Mouse (Mus musculus): ENCODE results near the gene Tex9. TPM values are rescaled to one million over a fixed set of nuclear protein-coding genes. Genes with fewer than 3 reads are reported as not detected.

Tex9 gene
- polyA plus RNA-seq, 1 experiment: 4.6 TPM

DNA sequence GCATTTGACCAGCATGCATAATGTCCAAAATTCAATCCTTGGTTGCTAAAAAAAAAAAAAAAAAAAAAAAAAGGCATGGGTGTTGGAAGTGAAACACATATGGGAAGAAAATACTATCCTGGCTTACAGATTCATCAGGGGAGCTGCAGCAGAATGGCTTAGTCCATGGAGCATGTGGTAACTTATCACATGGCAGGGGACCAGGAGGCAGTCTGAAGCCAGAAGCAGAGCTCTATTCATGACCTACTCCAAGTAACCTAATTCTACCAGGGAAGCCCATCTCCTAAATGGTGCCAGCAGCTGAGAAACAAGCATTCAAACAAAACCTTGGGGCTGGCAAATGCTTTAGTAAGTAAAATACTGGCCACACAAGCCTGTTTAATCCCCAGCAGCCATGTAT is 27.2 kb upstream of the Tex9 start:
- Histone ChIP-seq H3K27me3 (ENCODE audit: control insufficient read depth, insufficient read depth, insufficient read length) (no peaks in the 10 kb centered on the region), H3K79me2 (ENCODE audit: control insufficient read depth, insufficient read depth) (no peaks in the 10 kb centered on the region), H3K79me3 (ENCODE audit: low read depth) (no peaks in the 10 kb centered on the region), H3K4me3 (ENCODE audit: insufficient read depth, poor library complexity, severe bottlenecking) (no peak overlapping the region), H3K36me3 (ENCODE audit: control insufficient read depth, insufficient read depth) (no peaks in the 10 kb centered on the region), H3ac (ENCODE audit: control insufficient read depth, insufficient read length, low read depth) (no peak overlapping the region)
- TF ChIP-seq MYOG (IDR thresholded peaks at IDR 0.05; ENCODE audit: control insufficient read depth, extremely low read depth, insufficient read length) (no peak), CEBPB (IDR thresholded peaks at IDR 0.05; ENCODE audit: low read depth) (no peak), FOSL1 (IDR thresholded peaks at IDR 0.05; ENCODE audit: insufficient read depth, low read length, poor library complexity, severe bottlenecking) (no peak), MAX (IDR thresholded peaks at IDR 0.05) (no peak), CTCF (IDR thresholded peaks at IDR 0.05; ENCODE audit: control insufficient read depth, insufficient read depth, insufficient read length) (no peak), MYOD1 (IDR thresholded peaks at IDR 0.05; ENCODE audit: control insufficient read depth, insufficient read length, low read depth) (no peak), USF1 (IDR thresholded peaks at IDR 0.05; ENCODE audit: low read depth) (no peak)

DNA sequence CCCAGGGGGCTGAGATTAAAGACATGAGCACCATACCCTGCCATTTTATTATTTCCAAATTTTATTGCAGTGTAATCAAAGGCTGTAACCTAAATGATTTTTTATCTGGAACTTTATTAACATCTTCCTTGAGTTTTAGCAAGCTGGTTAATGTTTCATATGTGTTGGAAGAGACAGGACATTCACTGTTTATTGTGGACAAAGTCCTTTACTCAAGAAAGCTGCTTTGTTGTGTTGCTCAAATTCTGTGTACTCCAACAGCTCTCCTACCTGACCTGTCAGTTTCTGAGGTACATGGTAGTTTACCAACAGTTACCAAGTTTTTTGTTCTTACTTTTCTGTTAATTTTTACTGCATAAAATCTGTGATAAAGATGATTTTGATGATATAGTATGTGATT is 23.4 kb upstream of the Tex9 start:
- no peaks in the 10 kb centered on the region for H3K79me3 ChIP-seq (ENCODE audit: low read depth)
- H3K27me3 ChIP-seq (ENCODE audit: control insufficient read depth, insufficient read depth, insufficient read length): no peaks in the 10 kb centered on the region
- H3K36me3 ChIP-seq (ENCODE audit: control insufficient read depth, insufficient read depth): no peaks in the 10 kb centered on the region
- H3K4me3 ChIP-seq (ENCODE audit: insufficient read depth, poor library complexity, severe bottlenecking): no peak overlapping the region
- no peaks in the 10 kb centered on the region for H3K79me2 ChIP-seq (ENCODE audit: control insufficient read depth, insufficient read depth)
- H3ac ChIP-seq (ENCODE audit: control insufficient read depth, insufficient read length, low read depth): no peak overlapping the region
- TF ChIP-seq CEBPB (IDR thresholded peaks at IDR 0.05; ENCODE audit: low read depth) (no peak), MAX (IDR thresholded peaks at IDR 0.05) (no peak), MYOG (IDR thresholded peaks at IDR 0.05; ENCODE audit: control insufficient read depth, extremely low read depth, insufficient read length) (no peak), CTCF (IDR thresholded peaks at IDR 0.05; ENCODE audit: control insufficient read depth, insufficient read depth, insufficient read length) (no peak), FOSL1 (IDR thresholded peaks at IDR 0.05; ENCODE audit: insufficient read depth, low read length, poor library complexity, severe bottlenecking) (no peak), USF1 (IDR thresholded peaks at IDR 0.05; ENCODE audit: low read depth) (no peak), MYOD1 (IDR thresholded peaks at IDR 0.05; ENCODE audit: control insufficient read depth, insufficient read length, low read depth) (no peak)

DNA sequence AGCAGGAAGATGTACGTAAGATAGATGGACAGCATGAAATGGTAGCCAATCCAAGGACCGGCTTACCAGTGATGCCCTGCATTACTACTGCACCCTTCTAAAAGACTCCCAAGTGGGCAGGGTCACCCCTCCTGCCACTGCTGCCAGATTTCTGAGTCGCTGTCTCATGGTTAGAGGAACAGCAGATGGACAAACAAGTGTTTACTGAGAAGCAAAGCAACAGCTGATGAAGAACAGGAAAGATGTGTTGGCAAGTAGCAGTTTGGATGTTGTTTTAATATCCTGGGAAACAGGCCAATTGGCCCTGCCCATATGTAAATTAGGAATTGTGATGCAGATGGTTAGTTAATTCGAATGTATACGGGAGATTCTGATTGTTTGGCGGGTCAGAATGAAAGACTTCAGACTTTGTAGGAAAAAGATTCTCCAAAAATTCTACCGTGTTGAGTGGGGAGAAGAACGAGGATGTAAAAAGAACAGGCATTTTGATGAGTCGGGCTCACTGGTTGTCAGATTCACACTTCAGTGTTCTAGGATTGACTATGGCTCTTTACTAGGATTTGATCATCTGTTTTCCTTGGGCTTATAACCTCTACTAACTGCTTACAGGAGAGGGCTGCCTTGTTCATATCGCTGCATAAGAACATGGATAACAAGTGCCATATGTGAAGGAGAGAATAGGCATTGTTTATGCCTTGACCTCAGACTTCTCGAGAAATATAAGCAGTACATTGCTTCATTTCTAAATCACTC is 20.4 kb upstream of the Tex9 start:
- Histone ChIP-seq H3K4me3 (ENCODE audit: insufficient read depth, poor library complexity, severe bottlenecking) (no peak overlapping the region), H3K79me2 (ENCODE audit: control insufficient read depth, insufficient read depth) (no peaks in the 10 kb centered on the region), H3K36me3 (ENCODE audit: control insufficient read depth, insufficient read depth) (no peaks in the 10 kb centered on the region), H3K79me3 (ENCODE audit: low read depth) (no peaks in the 10 kb centered on the region), H3K27me3 (ENCODE audit: control insufficient read depth, insufficient read depth, insufficient read length) (no peaks in the 10 kb centered on the region), H3ac (ENCODE audit: control insufficient read depth, insufficient read length, low read depth) (no peak overlapping the region)
- TF ChIP-seq MYOG (IDR thresholded peaks at IDR 0.05; ENCODE audit: control insufficient read depth, extremely low read depth, insufficient read length): no peak
- no peak for TF ChIP-seq CEBPB (IDR thresholded peaks at IDR 0.05; ENCODE audit: low read depth)
- no peak for TF ChIP-seq FOSL1 (IDR thresholded peaks at IDR 0.05; ENCODE audit: insufficient read depth, low read length, poor library complexity, severe bottlenecking)
- no peak for TF ChIP-seq MAX (IDR thresholded peaks at IDR 0.05)
- no peak for TF ChIP-seq CTCF (IDR thresholded peaks at IDR 0.05; ENCODE audit: control insufficient read depth, insufficient read depth, insufficient read length)
- no peak for TF ChIP-seq USF1 (IDR thresholded peaks at IDR 0.05; ENCODE audit: low read depth)
- TF ChIP-seq MYOD1 (IDR thresholded peaks at IDR 0.05; ENCODE audit: control insufficient read depth, insufficient read length, low read depth): no peak

DNA sequence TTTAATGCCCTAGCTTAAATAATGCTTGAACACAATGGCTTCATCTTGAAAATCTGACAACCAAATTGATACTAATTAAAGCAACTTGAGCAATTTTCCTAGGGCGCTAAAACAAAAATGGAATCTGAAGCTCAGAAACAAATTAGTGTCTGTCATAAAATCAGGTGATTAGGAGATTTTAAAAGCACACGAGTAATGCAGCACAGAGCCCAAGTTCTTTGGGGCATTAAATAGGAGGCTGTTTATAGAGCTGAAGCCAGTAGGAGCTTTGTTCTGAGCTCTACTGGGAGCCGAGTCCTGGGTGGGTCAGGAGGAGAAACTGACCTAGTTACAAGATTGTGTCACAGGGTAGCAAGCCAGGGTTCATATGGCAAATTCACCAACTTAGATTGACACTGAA is 5.2 kb upstream of the Tex9 start:
- Histone ChIP-seq H3K36me3 (ENCODE audit: control insufficient read depth, insufficient read depth) (no peaks in the 10 kb centered on the region), H3K27me3 (ENCODE audit: control insufficient read depth, insufficient read depth, insufficient read length) (no peaks in the 10 kb centered on the region), H3K79me2 (ENCODE audit: control insufficient read depth, insufficient read depth) (no peaks in the 10 kb centered on the region), H3ac (ENCODE audit: control insufficient read depth, insufficient read length, low read depth) (no peak overlapping the region), H3K4me3 (ENCODE audit: insufficient read depth, poor library complexity, severe bottlenecking) (no peak overlapping the region), H3K79me3 (ENCODE audit: low read depth) (no peaks in the 10 kb centered on the region)
- TF ChIP-seq FOSL1 (IDR thresholded peaks at IDR 0.05; ENCODE audit: insufficient read depth, low read length, poor library complexity, severe bottlenecking) (no peak), USF1 (IDR thresholded peaks at IDR 0.05; ENCODE audit: low read depth) (no peak), MYOG (IDR thresholded peaks at IDR 0.05; ENCODE audit: control insufficient read depth, extremely low read depth, insufficient read length) (no peak), MYOD1 (IDR thresholded peaks at IDR 0.05; ENCODE audit: control insufficient read depth, insufficient read length, low read depth) (no peak), MAX (IDR thresholded peaks at IDR 0.05) (no peak), CTCF (IDR thresholded peaks at IDR 0.05; ENCODE audit: control insufficient read depth, insufficient read depth, insufficient read length) (no peak), CEBPB (IDR thresholded peaks at IDR 0.05; ENCODE audit: low read depth) (no peak)

DNA sequence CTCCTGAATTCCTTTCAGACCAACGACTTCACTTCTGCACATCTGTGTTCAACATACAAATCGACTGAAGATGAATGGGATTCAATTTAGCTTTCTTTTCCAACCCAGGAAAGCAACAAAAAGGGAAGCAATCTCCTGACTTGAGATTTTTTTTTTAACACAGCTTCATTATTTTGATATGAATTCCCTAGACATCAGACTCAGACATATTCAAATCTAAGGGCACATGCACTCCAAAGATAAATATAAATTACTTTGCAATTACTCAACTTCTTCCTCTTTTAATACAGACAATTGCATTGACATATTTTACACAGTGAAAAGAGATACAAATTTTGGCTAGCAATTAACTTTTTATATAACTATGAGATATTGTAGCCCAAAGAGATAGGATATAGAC is 4.7 kb upstream of the Tex9 start:
- no peak for TF ChIP-seq MAX (IDR thresholded peaks at IDR 0.05)
- TF ChIP-seq CTCF (IDR thresholded peaks at IDR 0.05; ENCODE audit: control insufficient read depth, insufficient read depth, insufficient read length): no peak
- no peak for TF ChIP-seq FOSL1 (IDR thresholded peaks at IDR 0.05; ENCODE audit: insufficient read depth, low read length, poor library complexity, severe bottlenecking)
- TF ChIP-seq CEBPB (IDR thresholded peaks at IDR 0.05; ENCODE audit: low read depth): no peak
- no peak for TF ChIP-seq MYOD1 (IDR thresholded peaks at IDR 0.05; ENCODE audit: control insufficient read depth, insufficient read length, low read depth)
- no peak for TF ChIP-seq MYOG (IDR thresholded peaks at IDR 0.05; ENCODE audit: control insufficient read depth, extremely low read depth, insufficient read length)
- TF ChIP-seq USF1 (IDR thresholded peaks at IDR 0.05; ENCODE audit: low read depth): no peak
- H3K27me3 ChIP-seq (ENCODE audit: control insufficient read depth, insufficient read depth, insufficient read length): no peaks in the 10 kb centered on the region
- no peak overlapping the region for H3K4me3 ChIP-seq (ENCODE audit: insufficient read depth, poor library complexity, severe bottlenecking)
- H3K36me3 ChIP-seq (ENCODE audit: control insufficient read depth, insufficient read depth): no peaks in the 10 kb centered on the region
- H3ac ChIP-seq (ENCODE audit: control insufficient read depth, insufficient read length, low read depth): no peak overlapping the region
- H3K79me2 ChIP-seq (ENCODE audit: control insufficient read depth, insufficient read depth): peaks cover under 1% of the 10 kb centered on the region
- H3K79me3 ChIP-seq (ENCODE audit: low read depth): no peaks in the 10 kb centered on the region
